Mouse (Mus musculus) hindbrain, embryonic 14.5 days (tissue): ENCODE data around the gene Gm6993. TPM values are rescaled to one million over a fixed set of nuclear protein-coding genes. Genes with fewer than 3 reads are reported as not detected.

Experiments used
- ATAC-seq: fragments of 200-750 bp; cut with Nextera tagmentation; 2 replicates; pipeline ENCODE4 v1.8.0; 2017; ENCODE audit warnings: moderate number of reproducible peaks, mild to moderate bottlenecking, moderate TSS enrichment, moderate library complexity; ENCODE audit not compliant: low FRiP score
- DNase-seq: peaks from one replicate; pipeline ENCODE4 v3.0.0-alpha.2; 2015; ENCODE audit warnings: low spot score
- H3K27ac ChIP-seq: fragments of 300-500 bp; sonication (generic); 2 replicates; pipeline ENCODE4 v1.5.1; 2014; ENCODE audit warnings: mild to moderate bottlenecking, moderate library complexity
- H3K27me3 ChIP-seq: fragments of 300-500 bp; sonication (generic); 2 replicates; pipeline ENCODE4 v1.6.1; 2014; ENCODE audit warnings: mild to moderate bottlenecking, low read length, mixed read lengths; ENCODE audit not compliant: control insufficient read depth, insufficient read depth
- H3K36me3 ChIP-seq: fragments of 300-500 bp; sonication (generic); replicated peaks from 2 replicates; pipeline ENCODE4 v1.6.1; 2014; ENCODE audit not compliant: control insufficient read depth, insufficient read depth
- H3K4me1 ChIP-seq: fragments of 300-500 bp; sonication (generic); replicated peaks from 2 replicates; pipeline ENCODE4 v1.6.1; 2014; ENCODE audit warnings: antibody characterized with exemption, low read length, mixed read lengths; ENCODE audit not compliant: control insufficient read depth, insufficient read depth
- H3K4me2 ChIP-seq: fragments of 300-500 bp; sonication (generic); replicated peaks from 2 replicates; pipeline ENCODE4 v1.6.1; 2014; ENCODE audit warnings: mild to moderate bottlenecking, moderate library complexity
- H3K4me3 ChIP-seq: fragments of 300-500 bp; sonication (generic); replicated peaks from 2 replicates; pipeline ENCODE4 v1.5.1; 2014; ENCODE audit warnings: mild to moderate bottlenecking, low read length
- H3K9ac ChIP-seq: fragments of 300-500 bp; sonication (generic); 2 replicates; pipeline ENCODE4 v1.6.1; 2014
- H3K9me3 ChIP-seq: fragments of 300-500 bp; sonication (generic); 2 replicates; pipeline ENCODE4 v1.6.1; 2016; ENCODE audit warnings: low read length; ENCODE audit not compliant: control insufficient read depth
- WGBS: fragments of 180-500 bp; shearing (Covaris S2); extraction: QIAGEN DNeasy Blood & Tissue Kit; methylation state at CpG from one replicate; pipeline ENCODE4 v1.1.7; 2014; 5-methylcytosine and 5-hydroxymethylcytosine counted together
- polyA plus RNA-seq: library from polyadenylated mRNA; unstranded; fragments of >200 nt; fragmentation: Nextera tagmentation; extraction: Ambion mirVana; gene quantifications from 2 replicates; pipeline ENCODE4 v1.2.1, GENCODE M21; 2014

Gene Gm6993
- polyA plus RNA-seq, 1 experiment from 2014 or later, result not detected

- no peak for DNase-seq
- no peak for ATAC-seq
- no peaks in the 10 kb centered on the region for H3K9me3 ChIP-seq
Observed at GRCm38 (mm10) chr12:31235018-31235417, 5.6 kb upstream of the Gm6993 start.

GRCm38 (mm10) chr12:31236861-31237595, 3.5 kb upstream of the Gm6993 start:
- H3K4me1 ChIP-seq, result no peaks in the 10 kb centered on the region
- no peak overlapping the region for H3K4me2 ChIP-seq
- no peaks in the 10 kb centered on the region for H3K27me3 ChIP-seq
- no peak overlapping the region for H3K4me3 ChIP-seq
- H3K9ac ChIP-seq, result no peak overlapping the region
- H3K36me3 ChIP-seq, result no peaks in the 10 kb centered on the region
- ATAC-seq (no peak), DNase-seq (no peak)
- H3K27ac ChIP-seq, result 0 out of 2 replicates have a peak overlapping the region, but pooled peaks have one; percentile 9
- 58% methylated on average over 12 of the region's 12 CpGs for WGBS
- H3K9me3 ChIP-seq, result no peaks in the 10 kb centered on the region

More at GRCm38 (mm10) chr12:31235018-31235417, 5.6 kb upstream of the Gm6993 start:
- Histone ChIP-seq H3K9ac (no peak overlapping the region), H3K4me1 (no peaks in the 10 kb centered on the region), H3K27me3 (no peaks in the 10 kb centered on the region), H3K36me3 (no peaks in the 10 kb centered on the region), H3K27ac (no peak overlapping the region), H3K4me3 (no peak overlapping the region), H3K4me2 (no peak overlapping the region)
- 93% methylated on average over 6 of the region's 6 CpGs for whole genome bisulfite sequencing

- no peaks in the 10 kb centered on the region for H3K4me1 ChIP-seq
- WGBS, result 83% methylated on average over 3 of the region's 3 CpGs
- H3K4me3 ChIP-seq, result no peak overlapping the region
- H3K36me3 ChIP-seq, result no peaks in the 10 kb centered on the region
- ATAC-seq, result no peak
- no peak for DNase-seq
- no peaks in the 10 kb centered on the region for H3K27me3 ChIP-seq
- no peak overlapping the region for H3K4me2 ChIP-seq
- H3K27ac ChIP-seq, result no peak overlapping the region
- no peaks in the 10 kb centered on the region for H3K9me3 ChIP-seq
- H3K9ac ChIP-seq, result no peak overlapping the region
Observed at GRCm38 (mm10) chr12:31239031-31239583, 1.5 kb upstream of the Gm6993 start.

- Histone ChIP-seq H3K27ac (no peak overlapping the region), H3K9me3 (no peaks in the 10 kb centered on the region), H3K36me3 (no peaks in the 10 kb centered on the region), H3K27me3 (no peaks in the 10 kb centered on the region), H3K4me3 (no peak overlapping the region), H3K9ac (no peak overlapping the region), H3K4me1 (no peaks in the 10 kb centered on the region), H3K4me2 (no peak overlapping the region)
- DNase-seq, result no peak
- no peak for ATAC-seq
- WGBS, result 80% methylated on average over 4 of the region's 4 CpGs
Observed at GRCm38 (mm10) chr12:31239798-31240197, 772 bp upstream of the Gm6993 start.

GRCm38 (mm10) chr12:31241595-31242342, 1.2 kb downstream of the Gm6993 start:
- Histone ChIP-seq H3K27me3 (no peaks in the 10 kb centered on the region), H3K27ac (no peak overlapping the region), H3K4me2 (no peak overlapping the region), H3K36me3 (no peaks in the 10 kb centered on the region), H3K9me3 (no peaks in the 10 kb centered on the region), H3K4me1 (no peaks in the 10 kb centered on the region), H3K4me3 (no peak overlapping the region), H3K9ac (no peak overlapping the region)
- ATAC-seq (no peak), DNase-seq (no peak)
- 84% methylated on average over 6 of the region's 6 CpGs for WGBS

- no peaks in the 10 kb centered on the region for H3K36me3 ChIP-seq
- WGBS, result 95% methylated on average over 2 of the region's 2 CpGs
Observed at GRCm38 (mm10) chr12:31244001-31244400, 3.4 kb downstream of the Gm6993 start.

GRCm38 (mm10) chr12:31244691-31245090, 4.1 kb downstream of the Gm6993 start:
- ATAC-seq (no peak), DNase-seq (no peak)
- H3K4me1 ChIP-seq, result 0 out of 2 replicates have a peak, but pooled peaks cover 3% of the 10 kb centered on the region
- no peak overlapping the region for H3K4me3 ChIP-seq
- H3K36me3 ChIP-seq, result no peaks in the 10 kb centered on the region
- H3K27ac ChIP-seq, result no peak overlapping the region
- H3K27me3 ChIP-seq, result no peaks in the 10 kb centered on the region
- H3K4me2 ChIP-seq, result no peak overlapping the region
- WGBS, result 91% methylated on average over 3 of the region's 3 CpGs
- H3K9me3 ChIP-seq, result no peaks in the 10 kb centered on the region
- no peak overlapping the region for H3K9ac ChIP-seq

More at GRCm38 (mm10) chr12:31244001-31244400, 3.4 kb downstream of the Gm6993 start:
- DNase-seq, result no peak
- 0 out of 2 replicates have a peak, but pooled peaks cover 3% of the 10 kb centered on the region for H3K4me1 ChIP-seq
- no peaks in the 10 kb centered on the region for H3K27me3 ChIP-seq
- no peak overlapping the region for H3K9ac ChIP-seq
- H3K4me3 ChIP-seq, result no peak overlapping the region
- no peak overlapping the region for H3K4me2 ChIP-seq
- H3K9me3 ChIP-seq, result no peaks in the 10 kb centered on the region
- ATAC-seq, result no peak
- no peak overlapping the region for H3K27ac ChIP-seq

GRCm38 (mm10) chr12:31246153-31246552, 5.6 kb downstream of the Gm6993 start:
- Histone ChIP-seq H3K27ac (no peak overlapping the region), H3K36me3 (no peaks in the 10 kb centered on the region), H3K4me1 (0 out of 2 replicates have a peak, but pooled peaks cover 3% of the 10 kb centered on the region), H3K9ac (no peak overlapping the region), H3K4me3 (no peak overlapping the region), H3K4me2 (no peak overlapping the region), H3K27me3 (no peaks in the 10 kb centered on the region), H3K9me3 (no peaks in the 10 kb centered on the region)
- no peak for DNase-seq
- no peak for ATAC-seq
- WGBS, result 50% methylated on average over 3 of the region's 3 CpGs

GRCm38 (mm10) chr12:31246615-31247014, 6.0 kb downstream of the Gm6993 start:
- Histone ChIP-seq H3K4me3 (no peak overlapping the region), H3K27me3 (no peaks in the 10 kb centered on the region), H3K9me3 (no peaks in the 10 kb centered on the region), H3K4me2 (no peak overlapping the region), H3K9ac (no peak overlapping the region), H3K36me3 (no peaks in the 10 kb centered on the region), H3K4me1 (0 out of 2 replicates have a peak, but pooled peaks cover 3% of the 10 kb centered on the region), H3K27ac (no peak overlapping the region)
- DNase-seq (no peak), ATAC-seq (no peak)
- WGBS, result 30% methylated on average over 3 of the region's 3 CpGs
